Comparison of ENCODE assay signal across 7 mouse cellular contexts in genomic region chr9:44325768-44326370, GRCm38 (mm10). TPM values are rescaled to one million over a fixed set of nuclear protein-coding genes. Genes with fewer than 3 reads are reported as not detected.
DNase-seq lines count a peak whose midpoint lies in the region; ATAC-seq and TF ChIP-seq lines count a peak whose summit lies in the region.

Dpagt1 (plus strand) TSS chr9:44326019.

- DNase-seq in CH12.LX (ENCODE audit: extremely low read depth) (no peak), MEL (ENCODE audit: low read depth, low spot score) (peak; percentile 61)
- DNase-seq in hindbrain, embryonic 14.5 days (ENCODE audit: low spot score): no peak
- peak; percentile 83 for DNase-seq in telencephalon, adult 2 months (ENCODE audit: low read depth, low spot score)
- no peak for DNase-seq in urinary bladder, postnatal 4 days (ENCODE audit: low spot score in 2 of 2)

- H3K27me3 ChIP-seq in CH12.LX (replicated peaks) (peaks cover 3% of the 10 kb centered on the region), MEL (ENCODE audit: control insufficient read depth in 1 of 2, insufficient read depth in 2 of 2, low read length in 2 of 2) (no peaks in the 10 kb centered on the region)
- no peaks in the 10 kb centered on the region for H3K27me3 ChIP-seq in forebrain, embryonic 16.5 days (replicated peaks; ENCODE audit: control insufficient read depth, insufficient read depth, low read length)
- H3K27me3 ChIP-seq in hindbrain, embryonic 14.5 days (ENCODE audit: control insufficient read depth, insufficient read depth, low read length): no peaks in the 10 kb centered on the region
- H3K27me3 ChIP-seq in liver, embryonic 12.5 days (replicated peaks): no peaks in the 10 kb centered on the region

- TF ChIP-seq CTCF in CH12.LX (conservative IDR thresholded peaks at IDR 0.05 in 1 of 2, IDR thresholded peaks at IDR 0.05 in 1 of 2; ENCODE audit: low read depth in 2 of 2, low read length in 2 of 2) (no peak), MEL (IDR thresholded peaks at IDR 0.05 in 2 of 3, conservative IDR thresholded peaks at IDR 0.05 in 1 of 3; ENCODE audit: control insufficient read depth in 1 of 3, insufficient read depth in 1 of 3, low read depth in 2 of 3, low read length in 3 of 3, poor library complexity in 1 of 3, severe bottlenecking in 1 of 3) (no peak)

- 2% methylated on average over 12 of the region's 12 CpGs for WGBS in forebrain, embryonic 16.5 days
- 4% methylated on average over 12 of the region's 12 CpGs for WGBS in hindbrain, embryonic 14.5 days
- 3% methylated on average over 12 of the region's 12 CpGs for WGBS in liver, embryonic 12.5 days (ENCODE audit: insufficient replicate concordance)

- peak within 1 kb of the TSS; percentile 93 for H3K4me2 ChIP-seq in CH12.LX (ENCODE audit: insufficient read depth, low read depth, poor library complexity, severe bottlenecking)
- peak within 1 kb of the TSS; percentile 70 for H3K4me2 ChIP-seq in forebrain, embryonic 16.5 days (ENCODE audit: low read length)
- peak within 1 kb of the TSS; percentile 86 for H3K4me2 ChIP-seq in hindbrain, embryonic 14.5 days (replicated peaks)
- peak within 1 kb of the TSS; percentile 89 for H3K4me2 ChIP-seq in liver, embryonic 12.5 days

- in situ Hi-C loops in CH12.LX (cut with MboI; ENCODE audit: low pct_ligation_motif_present, low pct_unique_long_range_greater_than_20kb, low sequenced_read_pairs): no loop called here

- H3K4me1 ChIP-seq in CH12.LX (ENCODE audit: control insufficient read depth in 1 of 2, insufficient read depth in 2 of 2) (peaks cover 5 to 41% of the 10 kb centered on the region in 2 experiments), MEL (ENCODE audit: control insufficient read depth in 1 of 2, insufficient read depth in 2 of 2, low read length in 2 of 2) (peaks cover 4 to 11% of the 10 kb centered on the region in 2 experiments; a peak in 3 of 4 replicates)
- H3K4me1 ChIP-seq in forebrain, embryonic 16.5 days (replicated peaks; ENCODE audit: control insufficient read depth, insufficient read depth, low read length): peaks cover 18% of the 10 kb centered on the region
- H3K4me1 ChIP-seq in hindbrain, embryonic 14.5 days (replicated peaks; ENCODE audit: control insufficient read depth, insufficient read depth, low read length): peaks cover 13% of the 10 kb centered on the region
- H3K4me1 ChIP-seq in liver, embryonic 12.5 days: peaks cover 30% of the 10 kb centered on the region

- peak within 1 kb of the TSS; percentile 67 for H3K27ac ChIP-seq in CH12.LX (ENCODE audit: insufficient read depth, low read depth)
- H3K27ac ChIP-seq in MEL (ENCODE audit: control insufficient read depth, low read depth, low read length): peak within 1 kb of the TSS; percentile 96
- peak within 1 kb of the TSS; percentile 92 for H3K27ac ChIP-seq in forebrain, embryonic 16.5 days (ENCODE audit: low read length)
- H3K27ac ChIP-seq in hindbrain, embryonic 14.5 days: peak within 1 kb of the TSS; percentile 87
- peak within 1 kb of the TSS; percentile 93 for H3K27ac ChIP-seq in liver, embryonic 12.5 days

- TF ChIP-seq EP300 in CH12.LX (IDR thresholded peaks at IDR 0.05; ENCODE audit: low read length) (no peak), MEL (IDR thresholded peaks at IDR 0.05; ENCODE audit: low read depth in 1 of 2, low read length in 2 of 2) (0 out of 4 replicates have a peak, but pooled peaks of 1 of the 2 experiments have one; percentile 2)

- H3K79me2 ChIP-seq in CH12.LX (replicated peaks; ENCODE audit: control insufficient read depth, extremely low read depth, insufficient read depth, poor library complexity, severe bottlenecking) (peaks cover 7% of the 10 kb centered on the region; the same call in 1 of the 2 replicates), MEL (ENCODE audit: control insufficient read depth, insufficient read depth, low read length, poor library complexity) (peaks cover 11% of the 10 kb centered on the region; the same call in 1 of the 2 replicates)

- TF ChIP-seq RAD21 in CH12.LX (IDR thresholded peaks at IDR 0.05; ENCODE audit: low read depth, low read length) (no peak), MEL (IDR thresholded peaks at IDR 0.05; ENCODE audit: low read depth, low read length) (no peak)

- TF ChIP-seq POLR2A in CH12.LX (IDR thresholded peaks at IDR 0.05; ENCODE audit: low read depth, low read length) (no peak), MEL (IDR thresholded peaks at IDR 0.05; ENCODE audit: control insufficient read depth in 1 of 2, insufficient read depth in 1 of 2, low read depth in 1 of 2, low read length in 2 of 2, poor library complexity in 1 of 2) (no peak)

- H3K9ac ChIP-seq in CH12.LX (ENCODE audit: insufficient read depth, low read depth): peak within 1 kb of the TSS; percentile 81
- H3K9ac ChIP-seq in MEL (ENCODE audit: control insufficient read depth, low read depth, low read length, poor library complexity, severe bottlenecking): peak within 1 kb of the TSS; percentile 90
- H3K9ac ChIP-seq in forebrain, embryonic 16.5 days (replicated peaks; ENCODE audit: low read depth, low read length): peak within 1 kb of the TSS; percentile 92
- peak within 1 kb of the TSS; percentile 86 for H3K9ac ChIP-seq in hindbrain, embryonic 14.5 days
- H3K9ac ChIP-seq in liver, embryonic 12.5 days: peak within 1 kb of the TSS; percentile 92

- ATAC-seq in forebrain, embryonic 16.5 days: peak; percentile 53
- 0 out of 2 replicates have a peak, but pooled peaks have one; percentile 22 for ATAC-seq in hindbrain, embryonic 14.5 days (ENCODE audit: low FRiP score)
- no peak for ATAC-seq in liver, embryonic 12.5 days

- dilution Hi-C loops in CH12.LX (cut with MboI; ENCODE audit: extremely low pct_ligation_motif_present, extremely low pct_unique_long_range_greater_than_20kb, low sequenced_read_pairs): no loop called here

- H3K4me3 ChIP-seq in CH12.LX (replicated peaks in 1 of 3; ENCODE audit: low read depth in 2 of 3, low read length in 2 of 3, poor library complexity in 1 of 3) (peak within 1 kb of the TSS; percentile 83 to 92 (median 85)), MEL (ENCODE audit: control insufficient read depth in 1 of 2, insufficient read depth in 1 of 2, low read depth in 2 of 2, low read length in 2 of 2) (peak within 1 kb of the TSS; percentile 54 to 82)
- peak within 1 kb of the TSS; percentile 93 for H3K4me3 ChIP-seq in forebrain, embryonic 16.5 days (replicated peaks; ENCODE audit: low read length)
- H3K4me3 ChIP-seq in hindbrain, embryonic 14.5 days (replicated peaks; ENCODE audit: low read length): peak within 1 kb of the TSS; percentile 84
- peak within 1 kb of the TSS; percentile 86 for H3K4me3 ChIP-seq in liver, embryonic 12.5 days

- H3K36me3 ChIP-seq in CH12.LX (replicated peaks in 1 of 2; ENCODE audit: control insufficient read depth in 1 of 2, insufficient read depth in 1 of 2, low read length in 1 of 2) (peaks cover 12 to 28% of the 10 kb centered on the region in 2 experiments), MEL (ENCODE audit: control insufficient read depth in 1 of 2, insufficient read depth in 2 of 2, low read length in 2 of 2) (peaks cover 0 to 5% of the 10 kb centered on the region in 2 experiments; a peak in 2 of 4 replicates)
- peaks cover 2% of the 10 kb centered on the region for H3K36me3 ChIP-seq in forebrain, embryonic 16.5 days (ENCODE audit: control insufficient read depth, insufficient read depth)
- peaks cover 23% of the 10 kb centered on the region for H3K36me3 ChIP-seq in hindbrain, embryonic 14.5 days (replicated peaks; ENCODE audit: control insufficient read depth, insufficient read depth)
- peaks cover 29% of the 10 kb centered on the region for H3K36me3 ChIP-seq in liver, embryonic 12.5 days

- H3K9me3 ChIP-seq in CH12.LX (replicated peaks; ENCODE audit: low read length) (no peaks in the 10 kb centered on the region), MEL (replicated peaks; ENCODE audit: insufficient read depth, low read length) (no peaks in the 10 kb centered on the region)
- no peaks in the 10 kb centered on the region for H3K9me3 ChIP-seq in forebrain, embryonic 16.5 days (ENCODE audit: control insufficient read depth, low read length)
- H3K9me3 ChIP-seq in hindbrain, embryonic 14.5 days (ENCODE audit: control insufficient read depth, low read length): no peaks in the 10 kb centered on the region
- H3K9me3 ChIP-seq in liver, embryonic 12.5 days (replicated peaks): no peaks in the 10 kb centered on the region

TF ChIP-seq in CH12.LX, 34 proteins besides CTCF, POLR2A, EP300 and RAD21:
- TF ChIP-seq NELFE (IDR thresholded peaks at IDR 0.05; ENCODE audit: low read depth, low read length) (0 out of 2 replicates have a peak, but pooled peaks have one; percentile 24), ZNF384 (IDR thresholded peaks at IDR 0.05; ENCODE audit: low read depth, low read length) (peak; percentile 4; the same call in 1 of the 2 replicates), IRF4 (IDR thresholded peaks at IDR 0.05; ENCODE audit: low read depth, low read length) (no peak), JUN (IDR thresholded peaks at IDR 0.05; ENCODE audit: insufficient read depth, low read depth, low read length) (no peak), MAZ (IDR thresholded peaks at IDR 0.05; ENCODE audit: low read depth, low read length) (no peak), E2F4 (IDR thresholded peaks at IDR 0.05; ENCODE audit: insufficient replicate concordance, low read depth, low read length) (no peak)
TF ChIP-seq in CH12.LX: peak in this region for 2.

TF ChIP-seq in MEL, 35 proteins besides CTCF, POLR2A, EP300 and RAD21:
- no peak for TF ChIP-seq ZMIZ1 (IDR thresholded peaks at IDR 0.05; ENCODE audit: low read depth, low read length)
- no peak for TF ChIP-seq SIN3A (IDR thresholded peaks at IDR 0.05; ENCODE audit: low read length)
- TF ChIP-seq ELF1 (IDR thresholded peaks at IDR 0.05; ENCODE audit: low read depth, low read length): no peak
- 0 out of 2 replicates have a peak, but pooled peaks have one; percentile 13 for TF ChIP-seq TCF12 (IDR thresholded peaks at IDR 0.05; ENCODE audit: low read depth, low read length)

RNA-seq across cellular contexts. Expression of gene Dpagt1, which starts in this region (rescaled TPM):
- total RNA-seq in CH12.LX (2012; rRNA removed) (15.8 and 16.2 TPM in 2 replicates), CH12.LX (2014; rRNA removed) (6.4 and 8.5 TPM in 2 replicates), MEL (2012; rRNA removed) (12.7 and 14.9 TPM in 2 replicates)
- polyA plus RNA-seq in CH12.LX (2012; ENCODE audit: insufficient read length, low read depth) (31.5 and 41.7 TPM in 2 replicates), MEL (2012; ENCODE audit: insufficient read depth in 1 of 2, insufficient read length in 2 of 2, low read depth in 1 of 2, low replicate concordance in 2 of 2, missing spikeins in 1 of 2) (10 to 100 TPM in 1 of 2 experiments, not detected in 1; 43.5 TPM)
- polyA plus RNA-seq in forebrain, embryonic 16.5 days (2015; fragmentation: Nextera tagmentation; extraction: Ambion mirVana): 35.2 and 35.7 TPM in 2 replicates
- 34.6 and 36.1 TPM in 2 replicates for polyA plus RNA-seq in hindbrain, embryonic 14.5 days (2014; fragmentation: Nextera tagmentation; extraction: Ambion mirVana)
- 21.9 and 24.0 TPM in 2 replicates for polyA plus RNA-seq in liver, embryonic 12.5 days (2016; fragmentation: Nextera tagmentation; extraction: Ambion mirVana)

Comparison
In these comparisons a context has a peak if more than half of its experiments do, and no peak if none do; other contexts are left out.
1. DNase-seq: peak in MEL (single experiment) and telencephalon, adult 2 months (single experiment); none in CH12.LX (single experiment), hindbrain, embryonic 14.5 days (single experiment) and urinary bladder, postnatal 4 days (0 of 2).
2. Of the 35 proteins assayed by ChIP-seq in both MEL and CH12.LX: peak only in MEL: TCF12; only in CH12.LX: NELFE and ZNF384; in both: none; in neither: 31; mixed calls (peak in some experiments, not most) for 1.
3. Peak in every context shown above with its lines, with median percentiles within 50 percentile points of each other: H3K27ac ChIP-seq, H3K4me2 ChIP-seq, H3K4me3 ChIP-seq and H3K9ac ChIP-seq.